Mouse (Mus musculus) ES-E14 (cell line): ENCODE results near the gene Ppp1ca. TPM values are rescaled to one million over a fixed set of nuclear protein-coding genes. Genes with fewer than 3 reads are reported as not detected.

Source experiments
- DNase-seq: peaks from one replicate; pipeline ENCODE4 v3.0.0-alpha.2; 2013; ENCODE audit warnings: low read depth, low spot score
- H3K27ac ChIP-seq: 2 replicates; pipeline ENCODE4 v1.5.1; 2012; ENCODE audit warnings: low read depth, mild to moderate bottlenecking, low read length, moderate library complexity, mixed read lengths; ENCODE audit not compliant: poor library complexity, insufficient read depth, severe bottlenecking
- H3K36me3 ChIP-seq: 2 replicates; pipeline ENCODE4 v1.6.1; 2012; ENCODE audit warnings: mild to moderate bottlenecking, low read length, moderate library complexity, mixed read lengths; ENCODE audit not compliant: control insufficient read depth, poor library complexity, insufficient read depth, severe bottlenecking
- H3K4me1 ChIP-seq, 2 experiments: fragments of 150-350 bp in 1 of 2; sonication (generic) in 1 of 2; 2 replicates each; pipeline ENCODE4 v1.6.1; 2012; ENCODE audit warnings: low read length in 2 of 2, mild to moderate bottlenecking in 1 of 2, mixed read lengths in 1 of 2; ENCODE audit not compliant: control insufficient read depth in 2 of 2, insufficient read depth in 2 of 2, poor library complexity in 1 of 2
- H3K4me3 ChIP-seq, 2 experiments: fragments of 150-350 bp in 1 of 2; sonication (generic) in 1 of 2; 2 replicates each; pipeline ENCODE4 v1.5.1; 2012; ENCODE audit warnings: low read length in 2 of 2, low read depth in 1 of 2, mild to moderate bottlenecking in 1 of 2, mixed read lengths in 1 of 2; ENCODE audit not compliant: insufficient read depth in 1 of 2, poor library complexity in 1 of 2, severe bottlenecking in 1 of 2
- H3K9ac ChIP-seq: 2 replicates; pipeline ENCODE4 v1.6.1; 2012; ENCODE audit warnings: low read depth, mild to moderate bottlenecking, low read length, mixed read lengths; ENCODE audit not compliant: poor library complexity, insufficient read depth, severe bottlenecking
- H3K9me3 ChIP-seq: fragments of 150-350 bp; sonication (generic); 2 replicates; pipeline ENCODE4 v1.6.1; 2012; ENCODE audit warnings: low read depth, mild to moderate bottlenecking, low read length; ENCODE audit not compliant: control insufficient read depth, insufficient read depth
- CHD2 ChIP-seq: IDR thresholded peaks from 2 replicates; pipeline ENCODE4 v1.6.1; 2014; ENCODE audit warnings: mild to moderate bottlenecking, low read depth, low read length, inconsistent platforms
- HCFC1 ChIP-seq: IDR thresholded peaks from 2 replicates; pipeline ENCODE4 v1.6.1; 2012; ENCODE audit warnings: low read length, inconsistent platforms, borderline replicate concordance; ENCODE audit not compliant: insufficient read depth
- MAFK ChIP-seq: IDR thresholded peaks from 2 replicates; pipeline ENCODE4 v1.6.1; 2014; ENCODE audit warnings: mild to moderate bottlenecking, low read depth, low read length, inconsistent platforms; ENCODE audit not compliant: insufficient read depth
- ZC3H11A ChIP-seq: IDR thresholded peaks from 2 replicates; pipeline ENCODE4 v1.6.1; 2012; ENCODE audit warnings: low read depth, mild to moderate bottlenecking, inconsistent platforms, low read length, borderline replicate concordance
- ZNF384 ChIP-seq: IDR thresholded peaks from 2 replicates; pipeline ENCODE4 v1.6.1; 2012; ENCODE audit warnings: low read depth, low read length, inconsistent platforms
- in situ Hi-C, 2 experiments: fragments of 600-800 bp; cut with MboI; formaldehyde crosslinking; loops; one replicate each; pipeline ENCODE4 v1.15.1; 2025; ENCODE audit warnings: low sequenced_read_pairs in 2 of 2, inconsistent platforms in 1 of 2; ENCODE audit not compliant: unreplicated experiment in 2 of 2
- total RNA-seq: library from RNA; depleted of rRNA; stranded (reverse); fragments of 300-350 nt; gene quantifications from 2 replicates; pipeline ENCODE4 v1.2.3, GENCODE M21; 2012

Gene Ppp1ca
- total RNA-seq, 1 experiment, result 426 TPM

- no peak for DNase-seq
- Histone ChIP-seq H3K4me3 (no peak overlapping the region), H3K4me1 (peaks cover 3 to 57% of the 10 kb centered on the region in 2 experiments), H3K9me3 (no peaks in the 10 kb centered on the region), H3K9ac (no peak overlapping the region), H3K27ac (no peak overlapping the region), H3K36me3 (peaks cover 25% of the 10 kb centered on the region)
- in situ Hi-C loops, result no loop called here
- TF ChIP-seq ZC3H11A (no peak), HCFC1 (no peak), ZNF384 (no peak)
Observed at GRCm38 (mm10) chr19:4150567-4151487, 41.0 kb upstream of the Ppp1ca start.

DNA sequence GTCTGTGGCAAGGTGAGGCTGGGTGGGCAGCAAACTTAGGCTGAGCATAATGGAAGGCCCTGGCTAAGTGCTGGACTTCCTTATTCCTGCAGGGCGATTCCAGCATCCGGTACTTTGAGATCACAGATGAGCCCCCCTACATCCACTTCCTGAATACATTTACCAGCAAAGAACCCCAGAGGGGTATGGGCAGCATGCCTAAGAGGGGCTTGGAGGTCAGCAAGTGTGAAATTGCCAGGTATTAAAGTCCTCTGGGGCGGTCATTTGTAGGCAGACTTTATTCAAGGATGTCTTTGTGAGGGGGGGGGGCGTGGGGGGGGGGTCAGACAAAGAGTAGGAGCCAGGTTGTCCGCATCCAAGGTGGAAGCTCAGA, 40.4 kb upstream of the Ppp1ca start:
- no peak overlapping the region for H3K4me3 ChIP-seq
- no peak overlapping the region for H3K27ac ChIP-seq
- TF ChIP-seq ZC3H11A (no peak), CHD2 (no peak), ZNF384 (no peak), HCFC1 (no peak), MAFK (no peak)
- DNase-seq, result no peak
- no peaks in the 10 kb centered on the region for H3K9me3 ChIP-seq
- no peak overlapping the region for H3K9ac ChIP-seq
- in situ Hi-C loops, result no loop called here
- peaks cover 25% of the 10 kb centered on the region for H3K36me3 ChIP-seq
- H3K4me1 ChIP-seq, result peaks cover 3 to 60% of the 10 kb centered on the region in 2 experiments

DNA sequence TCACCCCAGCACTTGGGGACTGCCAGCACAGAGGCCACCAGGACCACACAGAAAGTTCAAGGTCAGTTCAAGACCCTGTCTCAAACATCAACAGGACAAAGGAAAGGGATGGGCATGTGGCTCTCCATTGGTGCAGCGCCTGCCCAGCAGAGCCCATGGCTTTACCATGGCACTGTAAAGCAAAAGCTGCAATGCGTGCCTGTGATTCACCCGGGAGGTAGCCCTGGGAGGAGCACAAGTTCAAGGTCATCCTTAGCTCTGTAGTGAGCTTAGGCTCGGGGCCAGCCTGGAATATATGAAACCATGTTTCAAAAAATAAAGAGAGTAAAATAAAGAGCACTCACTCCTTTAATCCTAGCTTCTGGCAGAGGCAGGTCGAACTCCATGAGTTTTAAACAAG, 40.0 kb upstream of the Ppp1ca start:
- Histone ChIP-seq H3K9me3 (no peaks in the 10 kb centered on the region), H3K4me3 (no peak overlapping the region), H3K4me1 (peaks cover 3 to 60% of the 10 kb centered on the region in 2 experiments), H3K36me3 (peaks cover 25% of the 10 kb centered on the region), H3K9ac (no peak overlapping the region), H3K27ac (no peak overlapping the region)
- in situ Hi-C loops, result no loop called here
- DNase-seq, result no peak
- TF ChIP-seq CHD2, result no peak
- no peak for TF ChIP-seq ZNF384
- TF ChIP-seq HCFC1, result no peak
- TF ChIP-seq ZC3H11A, result no peak
- no peak for TF ChIP-seq MAFK

DNA sequence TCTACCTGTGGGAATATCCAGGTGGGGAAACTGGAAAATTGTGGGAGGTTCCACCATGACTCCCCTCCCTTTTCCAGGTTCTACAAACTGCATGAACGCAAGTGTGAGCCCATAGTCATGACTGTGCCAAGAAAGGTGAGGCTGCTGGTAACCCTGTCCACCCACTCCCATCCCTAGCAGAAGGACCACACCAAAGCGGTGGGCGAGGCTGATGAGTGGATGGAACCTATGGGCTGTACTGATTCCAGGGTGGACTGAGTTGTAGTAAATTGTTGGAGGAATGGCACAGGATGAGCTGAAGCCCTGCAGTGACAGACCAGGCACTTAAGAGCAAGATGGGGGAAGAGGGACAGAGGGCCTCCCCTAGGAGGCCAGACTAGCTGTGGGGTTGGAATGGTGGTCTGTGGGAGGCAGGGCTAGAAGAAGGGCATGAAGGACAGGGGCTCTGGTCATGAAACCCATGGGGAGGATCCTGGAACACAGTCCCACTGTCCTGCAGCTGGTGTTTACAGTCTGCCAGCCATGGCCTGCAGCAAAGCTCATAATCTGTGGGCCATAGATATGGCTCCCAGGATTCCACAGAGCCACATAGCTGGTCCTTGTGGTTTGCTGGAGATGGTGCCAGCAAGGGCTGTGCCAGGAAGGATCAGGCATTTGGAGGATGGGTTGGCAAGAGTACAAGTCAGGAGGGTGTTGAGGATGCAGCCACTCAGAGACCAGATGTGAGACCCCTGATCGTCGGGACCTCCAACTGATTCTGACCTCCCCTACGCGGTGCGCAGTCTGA, 39.2 kb upstream of the Ppp1ca start:
- peaks cover 25% of the 10 kb centered on the region for H3K36me3 ChIP-seq
- DNase-seq, result no peak
- TF ChIP-seq ZC3H11A (no peak), HCFC1 (no peak), CHD2 (no peak), MAFK (no peak)
- H3K9ac ChIP-seq, result no peak overlapping the region
- H3K27ac ChIP-seq, result no peak overlapping the region
- peaks cover 3 to 57% of the 10 kb centered on the region in 2 experiments for H3K4me1 ChIP-seq
- H3K9me3 ChIP-seq, result no peaks in the 10 kb centered on the region
- in situ Hi-C loops, result no loop called here
- no peak overlapping the region for H3K4me3 ChIP-seq
